1 mouse cellular context compared by ENCODE assay signal in the genomic region with DNA sequence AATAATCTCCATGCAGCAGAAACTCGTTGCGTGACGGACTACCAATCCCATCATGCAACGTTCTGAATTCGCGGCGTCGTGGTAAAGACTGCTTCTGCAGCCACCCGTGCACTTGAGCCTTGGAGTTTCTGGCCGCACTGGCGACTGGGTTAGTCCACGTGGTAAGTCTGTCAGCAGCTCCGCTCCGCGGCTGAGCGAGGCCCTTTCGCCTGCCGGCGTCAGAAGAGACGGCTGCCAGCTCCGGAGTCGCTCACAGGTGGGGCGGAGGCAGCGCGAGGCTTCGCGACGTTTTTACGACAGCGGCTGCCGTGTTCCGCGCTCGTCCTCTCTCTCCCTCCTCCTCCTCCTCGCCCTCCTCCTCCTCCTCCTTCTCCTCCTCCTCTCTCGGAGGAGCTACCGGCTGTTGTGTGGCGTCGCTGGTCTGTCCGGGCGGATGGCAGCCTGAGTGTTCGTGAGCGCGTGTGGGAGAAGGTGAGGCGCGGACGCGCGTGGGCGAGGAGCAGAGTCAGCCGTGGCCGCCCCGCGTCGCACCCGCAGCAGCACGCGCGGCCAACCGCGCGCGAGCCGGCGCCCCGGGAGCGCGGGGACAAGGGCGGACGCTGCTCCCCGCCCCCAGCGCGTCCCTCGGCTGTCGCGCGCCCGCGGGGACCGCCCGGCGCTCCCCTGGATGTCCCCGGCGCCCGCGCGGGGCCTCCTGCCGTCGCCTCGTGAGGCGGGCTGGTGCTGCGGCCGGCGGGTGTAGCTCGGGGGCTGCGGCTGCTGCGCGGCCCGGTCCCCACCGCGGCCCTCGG.
TF ChIP-seq lines count a peak whose summit lies in the region.

A gene (plus strand): TSS at position 367 of the 791 bp plus-strand sequence.

TF ChIP-seq in CH12.LX, 34 proteins besides CTCF, POLR2A, EP300 and RAD21 (continued from another document):
- TF ChIP-seq KAT2A (IDR thresholded peaks at IDR 0.05; ENCODE audit: insufficient replicate concordance, low read length) (peak; percentile 85; the same call in 1 of the 2 replicates), BHLHE40 (IDR thresholded peaks at IDR 0.05; ENCODE audit: low read depth, low read length) (peak; percentile 30), JUN (IDR thresholded peaks at IDR 0.05; ENCODE audit: insufficient read depth, low read depth, low read length) (no peak), MEF2A (IDR thresholded peaks at IDR 0.05; ENCODE audit: borderline replicate concordance, low read depth, low read length) (peak; percentile 42; the same call in 1 of the 2 replicates), RCOR1 (conservative IDR thresholded peaks at IDR 0.05; ENCODE audit: low read depth, low read length) (no peak), ZC3H11A (IDR thresholded peaks at IDR 0.05; ENCODE audit: low read depth, low read length) (no peak), POLR2AphosphoS2 (IDR thresholded peaks at IDR 0.05; ENCODE audit: low read depth, low read length) (peak; percentile 60; the same call in 1 of the 2 replicates), GABPA (IDR thresholded peaks at IDR 0.05; ENCODE audit: insufficient replicate concordance, low read depth, low read length) (peak; percentile 9; the same call in 1 of the 2 replicates), ETS1 (conservative IDR thresholded peaks at IDR 0.05; ENCODE audit: low read depth, low read length) (0 out of 2 replicates have a peak, but pooled peaks have one; percentile 31), TBP (conservative IDR thresholded peaks at IDR 0.05; ENCODE audit: low read depth, low read length) (peak; percentile 79), MAZ (IDR thresholded peaks at IDR 0.05; ENCODE audit: low read depth, low read length) (peak; percentile 82; the same call in 1 of the 2 replicates), NRF1 (IDR thresholded peaks at IDR 0.05; ENCODE audit: low read depth, low read length) (peak; percentile 56; the same call in 1 of the 2 replicates), MYC (IDR thresholded peaks at IDR 0.05; ENCODE audit: low read depth, low read length) (peak; percentile 97), CHD1 (IDR thresholded peaks at IDR 0.05; ENCODE audit: low read depth, low read length) (no peak), E2F4 (IDR thresholded peaks at IDR 0.05; ENCODE audit: insufficient replicate concordance, low read depth, low read length) (no peak), ZKSCAN1 (IDR thresholded peaks at IDR 0.05; ENCODE audit: borderline replicate concordance, low read depth, low read length) (no peak), USF1 (IDR thresholded peaks at IDR 0.05; ENCODE audit: low read depth, low read length) (peak; percentile 39), MAFK (IDR thresholded peaks at IDR 0.05; ENCODE audit: insufficient replicate concordance, low read length) (no peak), NELFE (IDR thresholded peaks at IDR 0.05; ENCODE audit: low read depth, low read length) (peak; percentile 86)
TF ChIP-seq in CH12.LX: peak in this region for 21.
